Mouse (Mus musculus): ENCODE data around the gene Sccpdh.

The Sccpdh gene

GRCm38 (mm10) chr1:179668013-179668805 is at the start of gene Sccpdh:
TSS of gene Sccpdh (plus strand) at chr1:179668210.
- peaks cover 7% of the 10 kb centered on the region for H3K4me1 ChIP-seq (replicated peaks; ENCODE audit: low read depth, low read length)
- peak within 1 kb of the TSS; percentile 87 for H3K4me3 ChIP-seq (replicated peaks; ENCODE audit: low read length)
- no peaks in the 10 kb centered on the region for H3K9me3 ChIP-seq (ENCODE audit: low read length)
- H3K27me3 ChIP-seq (ENCODE audit: insufficient read depth, low read length) = peaks cover 44% of the 10 kb centered on the region
- no peaks in the 10 kb centered on the region for H3K36me3 ChIP-seq (ENCODE audit: insufficient read depth, low read length)
- TF ChIP-seq POU5F1 (IDR thresholded peaks at IDR 0.05; ENCODE audit: borderline replicate concordance, low read length) = no peak
- no peak for TF ChIP-seq CTCF (conservative IDR thresholded peaks at IDR 0.05; ENCODE audit: low read length)
- no peak for TF ChIP-seq NANOG (IDR thresholded peaks at IDR 0.05; ENCODE audit: borderline replicate concordance, low read length)

GRCm38 (mm10) chr1:179622665-179623064 is 45.3 kb upstream of the Sccpdh start:
- no peak overlapping the region for H3K4me3 ChIP-seq (replicated peaks; ENCODE audit: low read length)
- H3K9me3 ChIP-seq (ENCODE audit: low read length) = no peaks in the 10 kb centered on the region
- peaks cover 18% of the 10 kb centered on the region for H3K4me1 ChIP-seq (replicated peaks; ENCODE audit: low read depth, low read length)
- peaks cover 14% of the 10 kb centered on the region for H3K36me3 ChIP-seq (ENCODE audit: insufficient read depth, low read length)
- TF ChIP-seq POU5F1 (IDR thresholded peaks at IDR 0.05; ENCODE audit: borderline replicate concordance, low read length) = no peak
- TF ChIP-seq CTCF (conservative IDR thresholded peaks at IDR 0.05; ENCODE audit: low read length) = no peak
- TF ChIP-seq NANOG (IDR thresholded peaks at IDR 0.05; ENCODE audit: borderline replicate concordance, low read length) = no peak
- H3K27me3 ChIP-seq (ENCODE audit: insufficient read depth, low read length) = no peaks in the 10 kb centered on the region

GRCm38 (mm10) chr1:179623657-179624056 is 44.4 kb upstream of the Sccpdh start:
- Histone ChIP-seq H3K4me3 (replicated peaks; ENCODE audit: low read length) (no peak overlapping the region), H3K4me1 (replicated peaks; ENCODE audit: low read depth, low read length) (peaks cover 20% of the 10 kb centered on the region), H3K9me3 (ENCODE audit: low read length) (no peaks in the 10 kb centered on the region), H3K27me3 (ENCODE audit: insufficient read depth, low read length) (no peaks in the 10 kb centered on the region), H3K36me3 (ENCODE audit: insufficient read depth, low read length) (peaks cover 14% of the 10 kb centered on the region)
- TF ChIP-seq CTCF (conservative IDR thresholded peaks at IDR 0.05; ENCODE audit: low read length) (peak; percentile 77), NANOG (IDR thresholded peaks at IDR 0.05; ENCODE audit: borderline replicate concordance, low read length) (no peak), POU5F1 (IDR thresholded peaks at IDR 0.05; ENCODE audit: borderline replicate concordance, low read length) (no peak)

- Histone ChIP-seq H3K9me3 (ENCODE audit: low read length) (no peaks in the 10 kb centered on the region), H3K4me3 (replicated peaks; ENCODE audit: low read length) (no peak overlapping the region), H3K36me3 (ENCODE audit: insufficient read depth, low read length) (peaks cover 14% of the 10 kb centered on the region), H3K4me1 (replicated peaks; ENCODE audit: low read depth, low read length) (peaks cover 27% of the 10 kb centered on the region), H3K27me3 (ENCODE audit: insufficient read depth, low read length) (no peaks in the 10 kb centered on the region)
- TF ChIP-seq POU5F1 (IDR thresholded peaks at IDR 0.05; ENCODE audit: borderline replicate concordance, low read length) (no peak), NANOG (IDR thresholded peaks at IDR 0.05; ENCODE audit: borderline replicate concordance, low read length) (no peak), CTCF (conservative IDR thresholded peaks at IDR 0.05; ENCODE audit: low read length) (peak; percentile 65)
Observed at GRCm38 (mm10) chr1:179624354-179624753, 43.7 kb upstream of the Sccpdh start.

- peaks cover 16% of the 10 kb centered on the region for H3K9me3 ChIP-seq (ENCODE audit: low read length)
- H3K4me1 ChIP-seq (replicated peaks; ENCODE audit: low read depth, low read length) = peaks cover 28% of the 10 kb centered on the region
- H3K36me3 ChIP-seq (ENCODE audit: insufficient read depth, low read length) = peaks cover 14% of the 10 kb centered on the region
- no peak for TF ChIP-seq POU5F1 (IDR thresholded peaks at IDR 0.05; ENCODE audit: borderline replicate concordance, low read length)
- TF ChIP-seq NANOG (IDR thresholded peaks at IDR 0.05; ENCODE audit: borderline replicate concordance, low read length) = no peak
- no peak for TF ChIP-seq CTCF (conservative IDR thresholded peaks at IDR 0.05; ENCODE audit: low read length)
- H3K4me3 ChIP-seq (replicated peaks; ENCODE audit: low read length) = no peak overlapping the region
- H3K27me3 ChIP-seq (ENCODE audit: insufficient read depth, low read length) = no peaks in the 10 kb centered on the region
Observed at GRCm38 (mm10) chr1:179627855-179628254, 40.2 kb upstream of the Sccpdh start.

- H3K4me3 ChIP-seq (replicated peaks; ENCODE audit: low read length) = no peak overlapping the region
- H3K4me1 ChIP-seq (replicated peaks; ENCODE audit: low read depth, low read length) = peaks cover 28% of the 10 kb centered on the region
- H3K27me3 ChIP-seq (ENCODE audit: insufficient read depth, low read length) = no peaks in the 10 kb centered on the region
- TF ChIP-seq POU5F1 (IDR thresholded peaks at IDR 0.05; ENCODE audit: borderline replicate concordance, low read length) = no peak
- TF ChIP-seq CTCF (conservative IDR thresholded peaks at IDR 0.05; ENCODE audit: low read length) = no peak
- TF ChIP-seq NANOG (IDR thresholded peaks at IDR 0.05; ENCODE audit: borderline replicate concordance, low read length) = no peak
- peaks cover 14% of the 10 kb centered on the region for H3K36me3 ChIP-seq (ENCODE audit: insufficient read depth, low read length)
- peaks cover 23% of the 10 kb centered on the region for H3K9me3 ChIP-seq (ENCODE audit: low read length)
Observed at GRCm38 (mm10) chr1:179628438-179629106, 39.4 kb upstream of the Sccpdh start.

GRCm38 (mm10) chr1:179629276-179629675 is 38.7 kb upstream of the Sccpdh start:
- peaks cover 14% of the 10 kb centered on the region for H3K36me3 ChIP-seq (ENCODE audit: insufficient read depth, low read length)
- no peak overlapping the region for H3K4me3 ChIP-seq (replicated peaks; ENCODE audit: low read length)
- TF ChIP-seq NANOG (IDR thresholded peaks at IDR 0.05; ENCODE audit: borderline replicate concordance, low read length) (no peak), CTCF (conservative IDR thresholded peaks at IDR 0.05; ENCODE audit: low read length) (no peak), POU5F1 (IDR thresholded peaks at IDR 0.05; ENCODE audit: borderline replicate concordance, low read length) (no peak)
- peaks cover 28% of the 10 kb centered on the region for H3K4me1 ChIP-seq (replicated peaks; ENCODE audit: low read depth, low read length)
- H3K9me3 ChIP-seq (ENCODE audit: low read length) = peaks cover 30% of the 10 kb centered on the region
- no peaks in the 10 kb centered on the region for H3K27me3 ChIP-seq (ENCODE audit: insufficient read depth, low read length)

- Histone ChIP-seq H3K36me3 (ENCODE audit: insufficient read depth, low read length) (no peaks in the 10 kb centered on the region), H3K4me1 (replicated peaks; ENCODE audit: low read depth, low read length) (peaks cover 16% of the 10 kb centered on the region), H3K27me3 (ENCODE audit: insufficient read depth, low read length) (no peaks in the 10 kb centered on the region), H3K9me3 (ENCODE audit: low read length) (peaks cover 49% of the 10 kb centered on the region), H3K4me3 (replicated peaks; ENCODE audit: low read length) (no peak overlapping the region)
- TF ChIP-seq POU5F1 (IDR thresholded peaks at IDR 0.05; ENCODE audit: borderline replicate concordance, low read length) (no peak), NANOG (IDR thresholded peaks at IDR 0.05; ENCODE audit: borderline replicate concordance, low read length) (no peak), CTCF (conservative IDR thresholded peaks at IDR 0.05; ENCODE audit: low read length) (no peak)
Observed at GRCm38 (mm10) chr1:179632746-179633413, 35.1 kb upstream of the Sccpdh start.
